Mouse (Mus musculus) neural tube, embryonic 15.5 days (tissue): ENCODE measurements around the gene Fbxo4. TPM values are rescaled to one million over a fixed set of nuclear protein-coding genes. Genes with fewer than 3 reads are reported as not detected.

Experiments
- ATAC-seq: fragments of 200-750 bp; cut with Nextera tagmentation; 2 replicates; pipeline ENCODE4 v1.8.0; 2017; ENCODE audit warnings: mild to moderate bottlenecking, moderate TSS enrichment, moderate library complexity; ENCODE audit not compliant: low FRiP score
- H3K27ac ChIP-seq: fragments of 300-500 bp; sonication (generic); replicated peaks from 2 replicates; pipeline ENCODE4 v1.5.1; 2015; ENCODE audit warnings: mild to moderate bottlenecking, inconsistent platforms
- H3K27me3 ChIP-seq: fragments of 300-500 bp; sonication (generic); replicated peaks from 2 replicates; pipeline ENCODE4 v1.6.1; 2015; ENCODE audit warnings: inconsistent platforms
- H3K36me3 ChIP-seq: fragments of 300-500 bp; sonication (generic); 2 replicates; pipeline ENCODE4 v1.6.1; 2015; ENCODE audit warnings: inconsistent platforms
- H3K4me1 ChIP-seq: fragments of 300-500 bp; sonication (generic); 2 replicates; pipeline ENCODE4 v1.6.1; 2015; ENCODE audit warnings: inconsistent platforms
- H3K4me2 ChIP-seq: fragments of 300-500 bp; sonication (generic); 2 replicates; pipeline ENCODE4 v1.6.1; 2015; ENCODE audit warnings: inconsistent platforms, mild to moderate bottlenecking, moderate library complexity
- H3K4me3 ChIP-seq: fragments of 300-500 bp; sonication (generic); replicated peaks from 2 replicates; pipeline ENCODE4 v1.5.1; 2015; ENCODE audit warnings: mild to moderate bottlenecking, inconsistent platforms
- H3K9ac ChIP-seq: fragments of 300-500 bp; sonication (generic); replicated peaks from 2 replicates; pipeline ENCODE4 v1.6.1; 2015; ENCODE audit warnings: mild to moderate bottlenecking, inconsistent platforms
- H3K9me3 ChIP-seq: fragments of 300-500 bp; sonication (generic); replicated peaks from 2 replicates; pipeline ENCODE4 v1.6.1; 2016; ENCODE audit warnings: inconsistent platforms
- WGBS: fragments of 180-500 bp; shearing (Covaris S2); methylation state at CpG from one replicate; pipeline ENCODE4 v1.1.7; 2015; ENCODE audit warnings: mixed read lengths; 5-methylcytosine and 5-hydroxymethylcytosine counted together
- polyA plus RNA-seq: library from polyadenylated mRNA; unstranded; fragments of >200 nt; fragmentation: Nextera tagmentation; extraction: Ambion mirVana; gene quantifications from 2 replicates; pipeline ENCODE4 v1.2.1, GENCODE M21; 2015

Gene Fbxo4
- 9.0 and 10.7 TPM in 2 replicates for polyA plus RNA-seq

GRCm38 (mm10) chr15:3979061-3979848, at the start of gene Fbxo4:
Gene Fbxo4, minus strand, starts transcription at chr15:3979573.
- WGBS: under 1% methylated on average over 50 of the region's 61 CpGs
- peak within 1 kb of the TSS; percentile 63 for H3K4me3 ChIP-seq
- peaks cover 8% of the 10 kb centered on the region; the same call in 1 of the 2 replicates for H3K36me3 ChIP-seq
- peak within 1 kb of the TSS; percentile 64 for H3K4me2 ChIP-seq
- peak; percentile 93 for ATAC-seq
- peaks cover 5% of the 10 kb centered on the region; the same call in 1 of the 2 replicates for H3K4me1 ChIP-seq
- no peaks in the 10 kb centered on the region for H3K27me3 ChIP-seq
- H3K9ac ChIP-seq: peak within 1 kb of the TSS; percentile 88
- H3K9me3 ChIP-seq: no peaks in the 10 kb centered on the region
- H3K27ac ChIP-seq: peak within 1 kb of the TSS; percentile 92

- H3K9ac ChIP-seq: no peak overlapping the region
- no peaks in the 10 kb centered on the region for H3K27me3 ChIP-seq
- ATAC-seq: no peak
- H3K27ac ChIP-seq: no peak overlapping the region
- no peaks in the 10 kb centered on the region for H3K36me3 ChIP-seq
- H3K4me1 ChIP-seq: peaks cover 23% of the 10 kb centered on the region
- no peak overlapping the region for H3K4me3 ChIP-seq
- H3K4me2 ChIP-seq: no peak overlapping the region
- H3K9me3 ChIP-seq: no peaks in the 10 kb centered on the region
These were observed 49.6 kb upstream of the Fbxo4 start for GRCm38 (mm10) chr15:4028960-4029359.

DNA sequence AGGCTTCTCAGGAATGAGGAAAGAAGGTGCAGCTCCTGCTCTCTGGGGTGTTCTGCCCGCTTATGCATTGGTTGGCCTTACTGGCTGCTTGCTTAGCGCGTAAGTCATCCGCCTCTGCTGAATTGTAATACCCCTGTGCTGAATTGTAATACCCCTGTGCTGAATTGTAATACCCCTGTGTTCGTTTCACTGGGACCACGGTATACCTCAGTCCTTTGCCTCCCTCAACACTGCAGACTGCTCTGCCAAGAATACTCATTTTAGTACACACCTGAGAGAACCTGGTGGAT, 49.0 kb upstream of the Fbxo4 start:
- no peak overlapping the region for H3K9ac ChIP-seq
- H3K36me3 ChIP-seq: no peaks in the 10 kb centered on the region
- H3K9me3 ChIP-seq: no peaks in the 10 kb centered on the region
- peak overlapping the region; percentile 58; the same call in 1 of the 2 replicates for H3K4me3 ChIP-seq
- peaks cover 23% of the 10 kb centered on the region for H3K4me1 ChIP-seq
- 77% methylated on average over 6 of the region's 6 CpGs for WGBS
- peak overlapping the region; percentile 68 for H3K4me2 ChIP-seq
- no peak for ATAC-seq
- no peaks in the 10 kb centered on the region for H3K27me3 ChIP-seq
- no peak overlapping the region for H3K27ac ChIP-seq

DNA sequence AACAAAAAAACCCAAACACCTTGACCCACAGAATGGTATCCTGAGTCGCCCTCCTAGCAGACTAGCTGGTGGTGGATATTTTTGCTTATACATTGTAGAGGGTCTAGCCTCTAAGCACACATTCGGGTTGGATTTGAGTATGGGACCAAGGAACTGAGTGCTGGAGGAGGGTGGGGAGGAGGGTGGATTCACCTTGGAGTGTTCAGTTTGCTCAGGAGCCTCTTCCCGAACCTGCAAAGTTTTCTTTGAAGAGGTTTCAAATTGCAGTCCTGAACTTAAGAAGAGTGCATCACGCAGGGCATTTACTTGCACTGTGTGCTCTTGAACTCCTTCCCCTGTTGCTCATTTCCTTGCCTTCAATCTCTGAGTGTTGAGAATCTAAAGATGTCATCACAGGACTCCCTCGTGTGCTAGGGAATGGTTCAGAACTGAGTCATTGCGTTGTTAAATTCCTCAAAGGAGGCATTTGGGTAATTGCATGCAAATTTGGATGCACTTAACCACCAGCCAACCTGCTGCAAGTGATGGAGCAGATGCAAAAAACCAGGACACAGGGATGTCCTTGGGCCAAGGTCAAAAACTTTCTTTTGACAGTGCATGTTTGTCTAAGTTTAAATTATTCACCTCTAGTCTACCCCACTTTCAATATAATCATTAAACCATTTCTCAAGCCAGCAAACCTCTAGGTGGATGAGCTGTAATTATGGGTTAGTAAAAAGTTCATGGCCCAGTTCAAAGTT, 48.5 kb upstream of the Fbxo4 start:
- 3% methylated on average over 6 of the region's 6 CpGs for WGBS
- Histone ChIP-seq H3K27me3 (no peaks in the 10 kb centered on the region), H3K9ac (peak overlapping the region; percentile 66), H3K4me1 (peaks cover 23% of the 10 kb centered on the region), H3K9me3 (no peaks in the 10 kb centered on the region), H3K36me3 (no peaks in the 10 kb centered on the region), H3K4me2 (peak overlapping the region; percentile 68), H3K4me3 (peak overlapping the region; percentile 58), H3K27ac (peak overlapping the region; percentile 92)
- peak; percentile 2; the same call in 1 of the 2 replicates for ATAC-seq

DNA sequence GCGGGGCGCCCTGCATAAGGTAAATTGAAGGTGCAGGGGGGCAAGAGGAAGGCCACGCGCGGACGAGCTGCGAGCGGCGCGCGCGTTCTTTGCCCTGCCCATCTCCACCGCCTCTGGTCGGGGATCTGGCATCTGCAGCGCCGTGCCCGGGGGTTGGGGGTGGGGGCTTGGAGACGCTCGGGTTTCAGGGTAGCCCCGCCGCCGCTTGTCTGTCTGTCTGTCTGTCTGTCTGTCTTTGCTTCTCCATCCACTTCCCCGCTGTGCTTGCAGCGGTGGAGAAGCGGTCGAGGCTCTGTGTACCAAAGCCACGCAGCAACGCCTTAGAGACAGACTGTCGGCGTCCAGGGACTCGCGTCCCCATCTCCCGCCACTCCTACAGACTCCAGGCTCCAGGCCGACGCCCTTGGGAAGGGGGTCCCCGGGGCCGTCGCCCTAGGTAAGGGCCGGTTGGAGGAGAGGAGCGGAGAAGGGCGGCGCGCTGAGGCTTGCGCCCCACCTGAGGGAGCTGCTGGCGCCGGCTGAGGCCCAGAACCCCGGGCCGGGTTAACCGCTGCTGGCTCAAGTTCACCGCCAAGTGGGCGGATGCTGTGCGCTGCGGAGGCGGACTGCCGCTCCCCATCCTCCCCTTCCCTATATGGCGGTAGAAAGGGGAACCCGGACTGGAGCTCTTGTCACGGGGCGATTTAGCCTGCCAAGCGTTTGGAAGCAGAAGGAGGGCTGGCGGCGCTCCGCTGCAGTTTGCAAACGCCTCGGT, 47.6 kb upstream of the Fbxo4 start:
- ATAC-seq: peak; percentile 86
- WGBS: under 1% methylated on average over 65 of the region's 65 CpGs

GRCm38 (mm10) chr15:4026231-4026773, 46.9 kb upstream of the Fbxo4 start, which contains the start of gene Oxct1:
Gene Oxct1, plus strand, starts transcription at chr15:4026383.
- Histone ChIP-seq H3K27me3 (no peaks in the 10 kb centered on the region), H3K9me3 (no peaks in the 10 kb centered on the region), H3K4me1 (peaks cover 23% of the 10 kb centered on the region), H3K4me3 (peak within 1 kb of the TSS; percentile 58), H3K36me3 (no peaks in the 10 kb centered on the region), H3K9ac (peak within 1 kb of the TSS; percentile 66), H3K27ac (peak within 1 kb of the TSS; percentile 92), H3K4me2 (peak within 1 kb of the TSS; percentile 68)
- ATAC-seq: peak; percentile 97
- under 1% methylated on average over 35 of the region's 45 CpGs for WGBS

More for the DNA sequence above, 47.6 kb upstream of the Fbxo4 start:
- Histone ChIP-seq H3K4me3 (peak overlapping the region; percentile 58), H3K4me2 (peak overlapping the region; percentile 68), H3K36me3 (no peaks in the 10 kb centered on the region), H3K27ac (peak overlapping the region; percentile 92), H3K4me1 (peaks cover 23% of the 10 kb centered on the region), H3K9ac (peak overlapping the region; percentile 66), H3K27me3 (no peaks in the 10 kb centered on the region), H3K9me3 (no peaks in the 10 kb centered on the region)

GRCm38 (mm10) chr15:4025508-4025904, 46.1 kb upstream of the Fbxo4 start:
- Histone ChIP-seq H3K4me3 (peak overlapping the region; percentile 58), H3K9ac (peak overlapping the region; percentile 66), H3K27ac (peak overlapping the region; percentile 92; the same call in 1 of the 2 replicates), H3K27me3 (no peaks in the 10 kb centered on the region), H3K4me1 (peaks cover 23% of the 10 kb centered on the region), H3K4me2 (peak overlapping the region; percentile 68), H3K36me3 (no peaks in the 10 kb centered on the region), H3K9me3 (no peaks in the 10 kb centered on the region)
- ATAC-seq: no peak
- 77% methylated on average over 11 of the region's 11 CpGs for WGBS

- WGBS: 91% methylated on average over 13 of the region's 13 CpGs
- Histone ChIP-seq H3K36me3 (no peaks in the 10 kb centered on the region), H3K4me2 (no peak overlapping the region), H3K27ac (no peak overlapping the region), H3K9me3 (no peaks in the 10 kb centered on the region), H3K27me3 (no peaks in the 10 kb centered on the region), H3K9ac (no peak overlapping the region), H3K4me1 (peaks cover 23% of the 10 kb centered on the region), H3K4me3 (no peak overlapping the region)
- ATAC-seq: no peak
These were observed 45.5 kb upstream of the Fbxo4 start for GRCm38 (mm10) chr15:4024726-4025507.

DNA sequence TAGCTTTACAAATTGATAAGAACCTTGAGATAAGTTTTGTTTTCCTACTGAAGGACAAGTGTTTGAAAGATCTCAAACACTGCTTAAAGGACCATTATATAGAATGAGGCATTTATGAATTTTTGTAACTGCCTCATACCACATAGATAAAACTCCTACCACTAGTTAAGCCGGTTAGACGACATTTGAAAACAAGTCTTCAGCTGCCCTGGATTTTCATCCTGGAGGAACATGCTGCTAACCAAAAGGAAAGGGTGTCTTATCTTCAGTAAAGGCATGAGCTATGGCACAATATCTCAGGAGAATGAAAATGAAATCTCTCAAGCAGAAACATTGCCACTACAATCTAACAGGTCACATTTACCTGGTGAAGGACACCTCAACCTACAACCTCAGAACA, 44.4 kb upstream of the Fbxo4 start:
- Histone ChIP-seq H3K36me3 (no peaks in the 10 kb centered on the region), H3K27me3 (no peaks in the 10 kb centered on the region), H3K4me1 (peaks cover 21% of the 10 kb centered on the region), H3K4me2 (no peak overlapping the region), H3K4me3 (no peak overlapping the region), H3K9me3 (no peaks in the 10 kb centered on the region), H3K27ac (no peak overlapping the region), H3K9ac (no peak overlapping the region)
- WGBS: 89% methylated on average over 2 of the region's 2 CpGs
- no peak for ATAC-seq

GRCm38 (mm10) chr15:4020711-4021110, 41.3 kb upstream of the Fbxo4 start:
- Histone ChIP-seq H3K27me3 (no peaks in the 10 kb centered on the region), H3K9me3 (no peaks in the 10 kb centered on the region), H3K4me3 (no peak overlapping the region), H3K4me1 (peaks cover 5% of the 10 kb centered on the region), H3K36me3 (no peaks in the 10 kb centered on the region), H3K27ac (no peak overlapping the region), H3K4me2 (no peak overlapping the region), H3K9ac (no peak overlapping the region)
- 56% methylated on average over 4 of the region's 4 CpGs for WGBS
- ATAC-seq: no peak

DNA sequence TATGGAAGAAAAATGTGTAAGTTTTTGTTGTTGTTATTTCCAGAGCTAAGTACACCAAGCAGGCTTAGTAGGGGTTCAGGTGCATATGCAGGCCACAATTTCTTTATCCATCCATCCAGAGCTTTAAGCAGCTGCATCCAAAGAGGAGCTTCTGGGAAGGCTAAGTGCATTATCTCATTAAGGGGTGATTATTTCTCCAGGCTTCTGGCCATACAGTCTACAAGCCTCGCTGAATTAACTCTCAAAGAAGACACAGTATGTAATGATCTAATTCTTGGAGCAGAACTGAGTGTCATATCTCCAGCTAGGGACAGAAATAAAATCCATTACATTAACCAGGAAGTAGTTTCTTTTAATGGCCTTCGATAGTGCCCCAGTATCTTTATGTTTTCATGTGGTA, 34.5 kb upstream of the Fbxo4 start:
- Histone ChIP-seq H3K4me3 (no peak overlapping the region), H3K27me3 (no peaks in the 10 kb centered on the region), H3K4me2 (no peak overlapping the region), H3K9ac (no peak overlapping the region), H3K27ac (no peak overlapping the region), H3K36me3 (no peaks in the 10 kb centered on the region), H3K9me3 (no peaks in the 10 kb centered on the region), H3K4me1 (no peaks in the 10 kb centered on the region)
- ATAC-seq: no peak
- 56% methylated on average over 2 of the region's 2 CpGs for WGBS
